Mouse (Mus musculus): ENCODE data around the gene Gmnc. TPM values are rescaled to one million over a fixed set of nuclear protein-coding genes. Genes with fewer than 3 reads are reported as not detected.

The Gmnc gene
- polyA plus RNA-seq, 1 experiment from 2014 or later, result not detected

GRCm38 (mm10) chr16:26988188-26988587 is 3.3 kb downstream of the Gmnc start:
- H3K9me3 ChIP-seq (replicated peaks; ENCODE audit: control insufficient read depth, low read length), result no peaks in the 10 kb centered on the region
- H3K4me3 ChIP-seq (ENCODE audit: low read depth, low read length), result no peak overlapping the region
- H3K4me1 ChIP-seq (ENCODE audit: control insufficient read depth, insufficient read depth, low read length), result no peaks in the 10 kb centered on the region
- no peak overlapping the region for H3K9ac ChIP-seq (replicated peaks; ENCODE audit: low read length)
- H3K27ac ChIP-seq (replicated peaks; ENCODE audit: low read depth, low read length), result no peak overlapping the region
- WGBS, result 87% methylated on average over 1 of the region's 1 CpGs
- DNase-seq (ENCODE audit: low spot score), result no peak
- no peaks in the 10 kb centered on the region for H3K36me3 ChIP-seq (replicated peaks; ENCODE audit: control insufficient read depth, insufficient read depth, low read depth, low read length)
- no peak for ATAC-seq (replicated peaks; ENCODE audit: insufficient number of reproducible peaks, low FRiP score, low TSS enrichment, low read depth)
- H3K27me3 ChIP-seq (ENCODE audit: control insufficient read depth, insufficient read depth, low read length), result no peaks in the 10 kb centered on the region
- no peak overlapping the region for H3K4me2 ChIP-seq (ENCODE audit: low read depth, low read length)

- H3K4me2 ChIP-seq (ENCODE audit: low read depth, low read length), result no peak overlapping the region
- no peak overlapping the region for H3K9ac ChIP-seq (replicated peaks; ENCODE audit: low read length)
- H3K4me1 ChIP-seq (ENCODE audit: control insufficient read depth, insufficient read depth, low read length), result no peaks in the 10 kb centered on the region
- H3K27me3 ChIP-seq (ENCODE audit: control insufficient read depth, insufficient read depth, low read length), result no peaks in the 10 kb centered on the region
- no peaks in the 10 kb centered on the region for H3K9me3 ChIP-seq (replicated peaks; ENCODE audit: control insufficient read depth, low read length)
- H3K36me3 ChIP-seq (replicated peaks; ENCODE audit: control insufficient read depth, insufficient read depth, low read depth, low read length), result no peaks in the 10 kb centered on the region
- DNase-seq (ENCODE audit: low spot score) (peak; percentile 15), ATAC-seq (replicated peaks; ENCODE audit: insufficient number of reproducible peaks, low FRiP score, low TSS enrichment, low read depth) (no peak)
- no peak overlapping the region for H3K4me3 ChIP-seq (ENCODE audit: low read depth, low read length)
- WGBS, result 76% methylated on average over 1 of the region's 1 CpGs
- H3K27ac ChIP-seq (replicated peaks; ENCODE audit: low read depth, low read length), result no peak overlapping the region
Measured at GRCm38 (mm10) chr16:26985796-26986195, 5.7 kb downstream of the Gmnc start.

- WGBS, result 36% methylated on average over 3 of the region's 3 CpGs
- peak; percentile 55 for DNase-seq (ENCODE audit: low spot score)
- no peak for ATAC-seq (replicated peaks; ENCODE audit: insufficient number of reproducible peaks, low FRiP score, low TSS enrichment, low read depth)
Measured at GRCm38 (mm10) chr16:26982112-26982511, 9.3 kb downstream of the Gmnc start.

GRCm38 (mm10) chr16:26967967-26968366 is 23.5 kb downstream of the Gmnc start:
- DNase-seq (ENCODE audit: low spot score) (peak; percentile 6), ATAC-seq (replicated peaks; ENCODE audit: insufficient number of reproducible peaks, low FRiP score, low TSS enrichment, low read depth) (0 out of 2 replicates have a peak, but pooled peaks have one; percentile 34)
- peak overlapping the region; percentile 43 for H3K9ac ChIP-seq (replicated peaks; ENCODE audit: low read length)
- no peaks in the 10 kb centered on the region; the same call in 1 of the 2 replicates for H3K4me1 ChIP-seq (ENCODE audit: control insufficient read depth, insufficient read depth, low read length)
- H3K36me3 ChIP-seq (replicated peaks; ENCODE audit: control insufficient read depth, insufficient read depth, low read depth, low read length), result no peaks in the 10 kb centered on the region
- under 1% methylated on average over 28 of the region's 28 CpGs for WGBS
- H3K4me3 ChIP-seq (ENCODE audit: low read depth, low read length), result peak overlapping the region; percentile 32
- H3K4me2 ChIP-seq (ENCODE audit: low read depth, low read length), result peak overlapping the region; percentile 70
- no peak overlapping the region for H3K27ac ChIP-seq (replicated peaks; ENCODE audit: low read depth, low read length)
- H3K27me3 ChIP-seq (ENCODE audit: control insufficient read depth, insufficient read depth, low read length), result peaks cover 2% of the 10 kb centered on the region; the same call in 1 of the 2 replicates
- no peaks in the 10 kb centered on the region for H3K9me3 ChIP-seq (replicated peaks; ENCODE audit: control insufficient read depth, low read length)

More at GRCm38 (mm10) chr16:26982112-26982511, 9.3 kb downstream of the Gmnc start:
- no peak overlapping the region for H3K9ac ChIP-seq (replicated peaks; ENCODE audit: low read length)
- H3K27ac ChIP-seq (replicated peaks; ENCODE audit: low read depth, low read length), result no peak overlapping the region
- H3K4me2 ChIP-seq (ENCODE audit: low read depth, low read length), result no peak overlapping the region
- H3K27me3 ChIP-seq (ENCODE audit: control insufficient read depth, insufficient read depth, low read length), result no peaks in the 10 kb centered on the region
- H3K4me1 ChIP-seq (ENCODE audit: control insufficient read depth, insufficient read depth, low read length), result no peaks in the 10 kb centered on the region
- H3K4me3 ChIP-seq (ENCODE audit: low read depth, low read length), result no peak overlapping the region
- H3K36me3 ChIP-seq (replicated peaks; ENCODE audit: control insufficient read depth, insufficient read depth, low read depth, low read length), result no peaks in the 10 kb centered on the region
- H3K9me3 ChIP-seq (replicated peaks; ENCODE audit: control insufficient read depth, low read length), result no peaks in the 10 kb centered on the region

GRCm38 (mm10) chr16:26966830-26967229 is 24.6 kb downstream of the Gmnc start:
- ATAC-seq (replicated peaks; ENCODE audit: insufficient number of reproducible peaks, low FRiP score, low TSS enrichment, low read depth) (no peak), DNase-seq (ENCODE audit: low spot score) (no peak)
- Histone ChIP-seq H3K4me3 (ENCODE audit: low read depth, low read length) (no peak overlapping the region), H3K27me3 (ENCODE audit: control insufficient read depth, insufficient read depth, low read length) (peaks cover 2% of the 10 kb centered on the region; the same call in 1 of the 2 replicates), H3K9ac (replicated peaks; ENCODE audit: low read length) (no peak overlapping the region), H3K4me1 (ENCODE audit: control insufficient read depth, insufficient read depth, low read length) (no peaks in the 10 kb centered on the region; the same call in 1 of the 2 replicates), H3K27ac (replicated peaks; ENCODE audit: low read depth, low read length) (no peak overlapping the region), H3K36me3 (replicated peaks; ENCODE audit: control insufficient read depth, insufficient read depth, low read depth, low read length) (no peaks in the 10 kb centered on the region), H3K4me2 (ENCODE audit: low read depth, low read length) (no peak overlapping the region), H3K9me3 (replicated peaks; ENCODE audit: control insufficient read depth, low read length) (no peaks in the 10 kb centered on the region)
- 91% methylated on average over 2 of the region's 2 CpGs for WGBS

GRCm38 (mm10) chr16:26961971-26962370 is 29.5 kb downstream of the Gmnc start:
- no peaks in the 10 kb centered on the region for H3K9me3 ChIP-seq (replicated peaks; ENCODE audit: control insufficient read depth, low read length)
- ATAC-seq (replicated peaks; ENCODE audit: insufficient number of reproducible peaks, low FRiP score, low TSS enrichment, low read depth), result no peak
- DNase-seq (ENCODE audit: low spot score), result no peak
- H3K4me2 ChIP-seq (ENCODE audit: low read depth, low read length), result no peak overlapping the region
- no peaks in the 10 kb centered on the region for H3K27me3 ChIP-seq (ENCODE audit: control insufficient read depth, insufficient read depth, low read length)
- H3K4me1 ChIP-seq (ENCODE audit: control insufficient read depth, insufficient read depth, low read length), result no peaks in the 10 kb centered on the region
- no peak overlapping the region for H3K27ac ChIP-seq (replicated peaks; ENCODE audit: low read depth, low read length)
- no peak overlapping the region for H3K9ac ChIP-seq (replicated peaks; ENCODE audit: low read length)
- no peak overlapping the region for H3K4me3 ChIP-seq (ENCODE audit: low read depth, low read length)
- H3K36me3 ChIP-seq (replicated peaks; ENCODE audit: control insufficient read depth, insufficient read depth, low read depth, low read length), result no peaks in the 10 kb centered on the region

- DNase-seq (ENCODE audit: low spot score) (no peak), ATAC-seq (replicated peaks; ENCODE audit: insufficient number of reproducible peaks, low FRiP score, low TSS enrichment, low read depth) (no peak)
- Histone ChIP-seq H3K4me1 (ENCODE audit: control insufficient read depth, insufficient read depth, low read length) (no peaks in the 10 kb centered on the region), H3K36me3 (replicated peaks; ENCODE audit: control insufficient read depth, insufficient read depth, low read depth, low read length) (no peaks in the 10 kb centered on the region), H3K4me2 (ENCODE audit: low read depth, low read length) (no peak overlapping the region), H3K4me3 (ENCODE audit: low read depth, low read length) (no peak overlapping the region), H3K27ac (replicated peaks; ENCODE audit: low read depth, low read length) (no peak overlapping the region), H3K9me3 (replicated peaks; ENCODE audit: control insufficient read depth, low read length) (no peaks in the 10 kb centered on the region), H3K27me3 (ENCODE audit: control insufficient read depth, insufficient read depth, low read length) (no peaks in the 10 kb centered on the region), H3K9ac (replicated peaks; ENCODE audit: low read length) (no peak overlapping the region)
- WGBS, result 86% methylated on average over 3 of the region's 3 CpGs
Measured at GRCm38 (mm10) chr16:26951601-26952000, 39.9 kb downstream of the Gmnc start.

- DNase-seq (ENCODE audit: low spot score), result no peak
- WGBS, result 56% methylated on average over 4 of the region's 4 CpGs
- Histone ChIP-seq H3K4me2 (ENCODE audit: low read depth, low read length) (no peak overlapping the region), H3K4me1 (ENCODE audit: control insufficient read depth, insufficient read depth, low read length) (no peaks in the 10 kb centered on the region), H3K27me3 (ENCODE audit: control insufficient read depth, insufficient read depth, low read length) (no peaks in the 10 kb centered on the region), H3K4me3 (ENCODE audit: low read depth, low read length) (no peak overlapping the region), H3K9ac (replicated peaks; ENCODE audit: low read length) (no peak overlapping the region), H3K9me3 (replicated peaks; ENCODE audit: control insufficient read depth, low read length) (no peaks in the 10 kb centered on the region), H3K27ac (replicated peaks; ENCODE audit: low read depth, low read length) (no peak overlapping the region), H3K36me3 (replicated peaks; ENCODE audit: control insufficient read depth, insufficient read depth, low read depth, low read length) (no peaks in the 10 kb centered on the region)
- ATAC-seq (replicated peaks; ENCODE audit: insufficient number of reproducible peaks, low FRiP score, low TSS enrichment, low read depth), result no peak
Measured at GRCm38 (mm10) chr16:26950209-26950608, 41.2 kb downstream of the Gmnc start.

Measured in embryonic facial prominence, embryonic 11.5 days (tissue).